Mouse (Mus musculus): ENCODE measurements around the gene Serpina12.

Serpina12 gene

GRCm38 (mm10) chr12:104003238-104003612, 41.0 kb downstream of the Serpina12 start:
- DNase-seq (ENCODE audit: low spot score) = no peak

- DNase-seq (ENCODE audit: low spot score) = peak; percentile 82
These were observed 41.5 kb downstream of the Serpina12 start for GRCm38 (mm10) chr12:104002569-104003237.

GRCm38 (mm10) chr12:104000594-104000993, 43.6 kb downstream of the Serpina12 start:
- no peak for DNase-seq (ENCODE audit: low spot score)

GRCm38 (mm10) chr12:103999611-104000010, 44.6 kb downstream of the Serpina12 start:
- no peak for DNase-seq (ENCODE audit: low spot score)

- DNase-seq (ENCODE audit: low spot score) = no peak
These were observed 47.7 kb downstream of the Serpina12 start for GRCm38 (mm10) chr12:103996513-103996912.

- DNase-seq (ENCODE audit: low spot score) = peak; percentile 71
These were observed 48.8 kb downstream of the Serpina12 start for GRCm38 (mm10) chr12:103995292-103996072.

- DNase-seq (ENCODE audit: low spot score) = no peak
These were observed 51.3 kb downstream of the Serpina12 start for GRCm38 (mm10) chr12:103992945-103993344.

GRCm38 (mm10) chr12:103989857-103990256, 54.4 kb downstream of the Serpina12 start, which contains the start of gene Serpina11:
TSS of gene Serpina11 (minus strand) at chr12:103989957.
- DNase-seq (ENCODE audit: low spot score) = no peak

- no peak for DNase-seq (ENCODE audit: low spot score)
These were observed 54.8 kb downstream of the Serpina12 start for GRCm38 (mm10) chr12:103989514-103989767.

- DNase-seq (ENCODE audit: low spot score) = no peak
These were observed 55.3 kb downstream of the Serpina12 start for GRCm38 (mm10) chr12:103988754-103989513.

- DNase-seq (ENCODE audit: low spot score) = no peak
These were observed 58.4 kb downstream of the Serpina12 start for GRCm38 (mm10) chr12:103985868-103986267.

GRCm38 (mm10) chr12:103984935-103985334, 59.3 kb downstream of the Serpina12 start:
- DNase-seq (ENCODE audit: low spot score) = no peak

- DNase-seq (ENCODE audit: low spot score) = no peak
These were observed 62.4 kb downstream of the Serpina12 start for GRCm38 (mm10) chr12:103981646-103982360.

Data from lung, postnatal 25 days (tissue).